Mouse (Mus musculus): ENCODE measurements around the gene Klf15.

GRCm38 (mm10) chr6:90491956-90492744, 29.8 kb downstream of the Klf15 start:
- TF ChIP-seq POLR2A (IDR thresholded peaks at IDR 0.05; ENCODE audit: low read depth, low read length) (no peak), CTCF (IDR thresholded peaks at IDR 0.05; ENCODE audit: extremely low read depth, insufficient read length, insufficient replicate concordance, low read depth, low read length) (no peak)
